Mouse (Mus musculus): ENCODE measurements around the gene Sesn1. TPM values are rescaled to one million over a fixed set of nuclear protein-coding genes. Genes with fewer than 3 reads are reported as not detected.

Gene Sesn1
- polyA plus RNA-seq (2016; fragmentation: Nextera tagmentation; extraction: Ambion mirVana): 15.0 and 20.8 TPM in 2 replicates

DNA sequence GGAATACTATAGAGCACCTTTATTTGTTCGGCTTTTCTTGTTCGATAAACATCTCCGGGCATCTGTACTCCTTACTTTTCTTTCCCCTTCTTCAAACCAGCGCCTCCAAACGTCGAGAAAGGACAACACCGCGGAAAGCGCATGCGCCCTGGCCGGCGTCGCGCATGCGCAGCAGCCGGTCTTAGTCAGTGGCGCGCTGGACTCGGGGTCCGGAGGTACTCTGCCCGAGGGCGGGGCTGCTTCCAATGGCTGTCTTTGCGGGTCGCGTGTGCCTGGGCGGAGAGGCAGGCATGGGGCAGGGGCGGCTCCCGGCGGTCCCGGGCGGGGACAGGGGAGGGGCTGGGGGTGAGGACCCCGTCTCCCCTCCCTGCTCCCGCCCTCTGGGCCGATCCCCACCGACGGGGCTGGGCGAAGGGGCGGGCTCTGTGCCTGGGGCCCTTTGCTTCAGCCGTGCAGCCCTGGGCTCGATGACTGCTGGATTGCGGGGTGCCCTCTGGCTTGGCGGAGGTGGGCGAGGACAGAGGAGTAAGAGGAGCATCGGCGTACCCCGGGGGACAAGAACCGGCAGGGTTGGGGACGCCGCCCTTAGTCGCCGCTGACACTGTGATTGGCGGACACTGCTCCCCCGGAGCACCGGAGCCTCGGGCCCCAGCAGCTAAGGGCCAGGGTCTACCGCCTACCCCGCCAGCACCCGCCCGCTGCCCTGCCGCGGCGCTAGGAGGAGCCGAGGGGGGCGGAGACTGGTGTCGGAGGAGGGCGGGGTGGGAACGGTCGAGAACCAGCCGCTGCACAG is at the start of gene Sesn1, which contains the start of gene Cep57l1:
TSS of gene Sesn1 (plus strand) at position 165 of the 793 bp plus-strand sequence.
TSS of gene Cep57l1 (minus strand) at position 101 of the 793 bp plus-strand sequence.
- Histone ChIP-seq H3K9me3 (replicated peaks) (no peaks in the 10 kb centered on the region), H3K27ac (replicated peaks) (peak within 1 kb of the TSS; percentile 94), H3K4me3 (peak within 1 kb of the TSS; percentile 82), H3K27me3 (ENCODE audit: low read depth, poor library complexity, severe bottlenecking) (no peaks in the 10 kb centered on the region), H3K36me3 (peaks cover 11% of the 10 kb centered on the region; the same call in 1 of the 2 replicates), H3K4me1 (peaks cover 34% of the 10 kb centered on the region)
- under 1% methylated on average over 68 of the region's 69 CpGs for WGBS
- peak; percentile 95 for DNase-seq (ENCODE audit: low spot score)

GRCm38 (mm10) chr10:41760866-41761265 is 48.9 kb upstream of the Sesn1 start:
- Histone ChIP-seq H3K36me3 (no peaks in the 10 kb centered on the region), H3K4me3 (no peak overlapping the region), H3K27me3 (ENCODE audit: low read depth, poor library complexity, severe bottlenecking) (no peaks in the 10 kb centered on the region), H3K4me1 (peaks cover 8% of the 10 kb centered on the region), H3K9me3 (replicated peaks) (no peaks in the 10 kb centered on the region), H3K27ac (replicated peaks) (no peak overlapping the region)
- no peak for DNase-seq (ENCODE audit: low spot score)
- 74% methylated on average over 3 of the region's 3 CpGs for WGBS

DNA sequence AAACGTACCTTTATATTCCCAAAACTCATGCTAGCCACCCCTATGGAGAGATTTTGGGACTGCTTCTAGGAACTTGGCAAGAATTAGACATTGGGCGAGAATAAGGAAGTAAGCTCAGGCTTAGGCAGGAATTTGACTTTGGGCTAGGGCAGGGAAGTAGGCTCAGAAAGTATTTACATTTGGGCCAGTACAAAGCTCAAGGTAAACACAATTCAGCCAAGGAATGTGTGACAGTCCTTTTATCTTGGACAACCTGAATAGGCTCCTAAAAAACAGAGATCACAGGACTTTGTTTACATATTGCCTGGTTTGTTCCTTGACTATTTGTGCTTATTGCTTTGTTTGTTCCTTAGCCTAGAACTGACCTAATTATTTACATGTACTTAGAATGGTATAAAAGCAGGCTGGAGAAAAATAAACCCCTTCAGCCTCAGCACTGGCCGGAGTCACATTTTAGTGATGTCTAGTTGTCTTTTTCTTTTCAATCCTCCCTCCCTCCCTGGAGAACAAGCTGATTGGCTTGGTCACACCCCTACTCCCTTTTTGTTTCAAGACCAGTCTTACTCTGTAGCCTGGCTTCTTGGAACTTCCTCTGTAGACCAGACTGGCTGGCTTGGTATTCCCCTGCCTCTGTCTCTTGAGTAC is 45.9 kb upstream of the Sesn1 start:
- Histone ChIP-seq H3K27me3 (ENCODE audit: low read depth, poor library complexity, severe bottlenecking) (no peaks in the 10 kb centered on the region), H3K4me3 (no peak overlapping the region), H3K9me3 (replicated peaks) (no peaks in the 10 kb centered on the region), H3K36me3 (no peaks in the 10 kb centered on the region), H3K27ac (replicated peaks) (no peak overlapping the region), H3K4me1 (peaks cover 11% of the 10 kb centered on the region)
- whole genome bisulfite sequencing: 73% methylated on average over 3 of the region's 3 CpGs
- DNase-seq (ENCODE audit: low spot score): no peak

GRCm38 (mm10) chr10:41765586-41765985 is 44.1 kb upstream of the Sesn1 start:
- Histone ChIP-seq H3K27ac (replicated peaks) (no peak overlapping the region), H3K4me1 (peaks cover 8% of the 10 kb centered on the region), H3K4me3 (no peak overlapping the region), H3K27me3 (ENCODE audit: low read depth, poor library complexity, severe bottlenecking) (no peaks in the 10 kb centered on the region), H3K36me3 (no peaks in the 10 kb centered on the region), H3K9me3 (replicated peaks) (no peaks in the 10 kb centered on the region)
- no peak for DNase-seq (ENCODE audit: low spot score)
- WGBS: 89% methylated on average over 4 of the region's 4 CpGs

GRCm38 (mm10) chr10:41766280-41766679 is 43.5 kb upstream of the Sesn1 start:
- no peak for DNase-seq (ENCODE audit: low spot score)
- 75% methylated on average over 4 of the region's 4 CpGs for WGBS
- Histone ChIP-seq H3K4me1 (peaks cover 4% of the 10 kb centered on the region; the same call in 1 of the 2 replicates), H3K27me3 (ENCODE audit: low read depth, poor library complexity, severe bottlenecking) (no peaks in the 10 kb centered on the region), H3K27ac (replicated peaks) (no peak overlapping the region), H3K9me3 (replicated peaks) (no peaks in the 10 kb centered on the region), H3K36me3 (no peaks in the 10 kb centered on the region), H3K4me3 (no peak overlapping the region)

- Histone ChIP-seq H3K4me1 (peaks cover 4% of the 10 kb centered on the region; the same call in 1 of the 2 replicates), H3K27me3 (ENCODE audit: low read depth, poor library complexity, severe bottlenecking) (no peaks in the 10 kb centered on the region), H3K4me3 (no peak overlapping the region), H3K36me3 (no peaks in the 10 kb centered on the region), H3K9me3 (replicated peaks) (no peaks in the 10 kb centered on the region), H3K27ac (replicated peaks) (no peak overlapping the region)
- no peak for DNase-seq (ENCODE audit: low spot score)
- WGBS: 95% methylated on average over 6 of the region's 6 CpGs
Measured at GRCm38 (mm10) chr10:41767254-41767653, 42.5 kb upstream of the Sesn1 start.

DNA sequence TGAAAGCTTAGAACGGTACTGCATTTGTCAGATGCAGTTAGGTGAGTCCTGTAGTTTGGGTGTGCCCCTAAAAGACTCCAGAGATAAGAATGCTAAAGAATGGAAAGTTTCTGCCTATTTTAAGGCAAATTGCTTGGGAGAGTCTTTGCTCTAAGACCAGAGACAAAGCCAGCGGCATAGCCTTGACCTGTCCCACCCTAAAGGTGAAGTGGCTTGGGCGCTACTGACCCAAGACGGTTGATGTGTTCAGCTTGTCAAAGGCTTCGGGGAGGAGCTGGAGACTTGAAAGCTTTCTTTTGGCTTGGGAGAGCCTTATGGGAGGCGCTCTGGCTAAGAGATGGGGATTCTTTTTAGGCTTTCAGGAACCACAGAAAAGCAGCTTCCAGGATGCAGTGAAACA is 17.4 kb upstream of the Sesn1 start:
- no peaks in the 10 kb centered on the region for H3K4me1 ChIP-seq
- 91% methylated on average over 6 of the region's 6 CpGs for WGBS

DNA sequence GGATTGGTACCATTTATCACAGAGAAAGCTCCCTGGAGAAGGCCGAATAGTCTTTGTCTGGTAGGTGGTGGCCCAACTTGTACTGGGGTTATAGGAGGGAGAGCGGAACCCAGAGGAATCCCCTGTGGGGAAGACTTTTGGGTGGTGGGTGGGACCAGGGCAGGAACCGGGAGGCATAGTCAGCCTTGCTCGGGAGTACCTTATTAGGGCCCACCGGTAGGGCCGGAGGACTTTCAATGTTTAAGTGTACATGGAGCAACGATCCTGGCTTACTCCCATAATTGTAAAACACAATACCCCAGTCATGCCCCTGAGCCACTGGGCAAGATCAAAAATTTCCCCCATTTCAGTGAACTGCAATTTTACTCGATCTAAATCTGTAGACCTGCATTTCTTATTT is 12.5 kb upstream of the Sesn1 start:
- no peak for DNase-seq (ENCODE audit: low spot score)
- Histone ChIP-seq H3K27me3 (ENCODE audit: low read depth, poor library complexity, severe bottlenecking) (no peaks in the 10 kb centered on the region), H3K36me3 (peaks cover 71% of the 10 kb centered on the region), H3K4me3 (no peak overlapping the region), H3K4me1 (no peaks in the 10 kb centered on the region), H3K9me3 (replicated peaks) (peaks cover 68% of the 10 kb centered on the region), H3K27ac (replicated peaks) (no peak overlapping the region)
- WGBS: 96% methylated on average over 8 of the region's 8 CpGs

More for the DNA sequence above, 17.4 kb upstream of the Sesn1 start:
- Histone ChIP-seq H3K27ac (replicated peaks) (no peak overlapping the region), H3K4me3 (no peak overlapping the region), H3K36me3 (peaks cover 31% of the 10 kb centered on the region), H3K27me3 (ENCODE audit: low read depth, poor library complexity, severe bottlenecking) (no peaks in the 10 kb centered on the region), H3K9me3 (replicated peaks) (peaks cover 40% of the 10 kb centered on the region)
- DNase-seq (ENCODE audit: low spot score): no peak

- H3K27ac ChIP-seq (replicated peaks): no peak overlapping the region
- WGBS: 97% methylated on average over 8 of the region's 8 CpGs
- H3K4me1 ChIP-seq: no peaks in the 10 kb centered on the region
- no peaks in the 10 kb centered on the region for H3K27me3 ChIP-seq (ENCODE audit: low read depth, poor library complexity, severe bottlenecking)
- H3K4me3 ChIP-seq: no peak overlapping the region
- H3K36me3 ChIP-seq: peaks cover 71% of the 10 kb centered on the region
- DNase-seq (ENCODE audit: low spot score): no peak
- peaks cover 53% of the 10 kb centered on the region for H3K9me3 ChIP-seq (replicated peaks)
Measured at GRCm38 (mm10) chr10:41803467-41803866, 6.3 kb upstream of the Sesn1 start.

- Histone ChIP-seq H3K27me3 (ENCODE audit: low read depth, poor library complexity, severe bottlenecking) (no peaks in the 10 kb centered on the region), H3K36me3 (peaks cover 59% of the 10 kb centered on the region), H3K27ac (replicated peaks) (no peak overlapping the region), H3K9me3 (replicated peaks) (peaks cover 45% of the 10 kb centered on the region), H3K4me3 (no peak overlapping the region), H3K4me1 (no peaks in the 10 kb centered on the region)
- no peak for DNase-seq (ENCODE audit: low spot score)
- WGBS: 93% methylated on average over 3 of the region's 3 CpGs
Measured at GRCm38 (mm10) chr10:41804711-41805110, 5.0 kb upstream of the Sesn1 start.

GRCm38 (mm10) chr10:41805729-41806355 is 3.9 kb upstream of the Sesn1 start:
- no peak for DNase-seq (ENCODE audit: low spot score)
- 83% methylated on average over 2 of the region's 2 CpGs for WGBS

DNA sequence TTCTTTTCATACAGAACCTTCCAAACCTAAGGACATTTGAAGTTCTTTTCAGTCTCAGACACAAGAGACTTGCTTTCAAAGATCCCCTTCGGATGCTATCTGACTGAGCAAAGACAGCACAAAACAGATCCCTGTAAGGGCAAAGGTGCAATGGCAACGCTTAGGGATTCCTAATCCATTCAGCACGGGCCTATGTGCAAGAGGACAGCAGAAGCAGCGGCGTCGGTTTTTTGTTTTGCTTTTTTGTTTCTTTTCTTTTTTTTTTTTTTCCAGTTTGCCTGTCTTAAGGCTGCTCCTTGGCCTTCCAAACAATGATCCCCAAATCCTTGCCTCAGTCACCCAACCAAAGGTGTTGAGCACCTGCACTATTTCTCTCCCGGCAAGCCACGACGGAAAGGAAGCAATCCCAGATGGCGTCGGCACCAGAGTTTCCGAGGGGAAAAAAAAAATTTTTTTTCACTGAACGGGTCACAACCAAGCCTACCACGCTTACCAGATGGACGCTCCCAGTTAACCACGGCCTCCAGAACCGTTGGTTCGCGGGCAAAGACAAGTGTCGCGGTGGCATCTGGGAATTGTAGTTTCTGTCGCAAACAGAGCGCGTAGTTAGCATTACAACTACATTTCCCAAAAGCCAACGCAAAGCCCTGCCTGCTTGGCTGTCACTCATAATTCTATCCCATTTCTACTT is 510 bp upstream of the Sesn1 start:
- peak overlapping the region; percentile 94 for H3K27ac ChIP-seq (replicated peaks)
- H3K9me3 ChIP-seq (replicated peaks): no peaks in the 10 kb centered on the region; the same call in 1 of the 2 replicates
- H3K4me1 ChIP-seq: peaks cover 31% of the 10 kb centered on the region
- DNase-seq (ENCODE audit: low spot score): no peak
- H3K4me3 ChIP-seq: peak overlapping the region; percentile 82
- 5% methylated on average over 25 of the region's 25 CpGs for WGBS
- H3K27me3 ChIP-seq (ENCODE audit: low read depth, poor library complexity, severe bottlenecking): no peaks in the 10 kb centered on the region
- H3K36me3 ChIP-seq: peaks cover 14% of the 10 kb centered on the region; the same call in 1 of the 2 replicates

More at GRCm38 (mm10) chr10:41805729-41806355, 3.9 kb upstream of the Sesn1 start:
- Histone ChIP-seq H3K36me3 (peaks cover 47% of the 10 kb centered on the region), H3K27ac (replicated peaks) (no peak overlapping the region), H3K4me3 (no peak overlapping the region), H3K27me3 (ENCODE audit: low read depth, poor library complexity, severe bottlenecking) (no peaks in the 10 kb centered on the region), H3K9me3 (replicated peaks) (peaks cover 34% of the 10 kb centered on the region), H3K4me1 (peaks cover under 1% of the 10 kb centered on the region; the same call in 1 of the 2 replicates)
